18 mouse cellular contexts compared by ENCODE assay signal in the genomic region with DNA sequence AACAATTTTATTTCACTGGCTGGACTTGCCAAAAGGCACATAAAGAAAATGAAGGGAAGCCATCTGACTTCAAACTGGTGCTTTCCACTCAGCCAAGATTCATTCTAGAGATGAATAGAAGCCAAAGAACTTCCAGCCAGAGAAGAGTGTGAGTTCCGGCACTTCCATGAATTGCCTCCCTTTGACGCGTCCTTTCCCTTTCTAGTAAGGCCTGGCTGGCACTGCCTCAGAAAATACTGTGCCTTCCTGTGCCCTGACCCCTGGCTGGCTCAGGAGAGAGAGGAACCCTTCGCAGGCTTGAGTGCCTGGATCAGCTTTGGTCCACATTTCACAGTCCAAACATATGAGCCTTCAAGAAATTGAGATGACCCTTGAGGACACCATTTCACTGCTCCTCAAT. TPM values are rescaled to one million over a fixed set of nuclear protein-coding genes. Genes with fewer than 3 reads are reported as not detected.
DNase-seq lines count a peak whose midpoint lies in the region; ATAC-seq and TF ChIP-seq lines count a peak whose summit lies in the region.
"Had no signal": no experiment of that assay in that cellular context is flagged by ENCODE, and none has a peak within 500 bp of the region (broad histone marks: within the 10 kb centered on the region; RNA-seq: fewer than 3 reads in every experiment).

No protein-coding gene starts in this region.

- no peak for TF ChIP-seq CTCF in lung, embryonic 14.5 days (IDR thresholded peaks at IDR 0.05; ENCODE audit: low read depth)
- no peak for TF ChIP-seq CTCF in lung, adult 2 months (IDR thresholded peaks at IDR 0.05; ENCODE audit: insufficient read depth, low read length)

- no peaks in the 10 kb centered on the region for H3K9me3 ChIP-seq in intestine, embryonic 16.5 days (ENCODE audit: control insufficient read depth, low read length)
- H3K9me3 ChIP-seq in intestine, embryonic 15.5 days: no peaks in the 10 kb centered on the region
- no peaks in the 10 kb centered on the region for H3K9me3 ChIP-seq in lung, embryonic 14.5 days (ENCODE audit: low read depth, low read length)
- H3K9me3 ChIP-seq: embryonic facial prominence, embryonic 12.5 days; limb, embryonic 10.5 days; stomach, embryonic 15.5 days had no signal

- no peak overlapping the region for H3K27ac ChIP-seq in intestine, embryonic 16.5 days (ENCODE audit: low read length)
- no peak overlapping the region for H3K27ac ChIP-seq in intestine, embryonic 15.5 days
- H3K27ac ChIP-seq in lung, embryonic 14.5 days (ENCODE audit: low read depth): no peak overlapping the region
- H3K27ac ChIP-seq: embryonic facial prominence, embryonic 12.5 days; hindbrain, embryonic 14.5 days; limb, embryonic 10.5 days; stomach, embryonic 15.5 days had no signal

- H3K27me3 ChIP-seq in intestine, embryonic 16.5 days (replicated peaks; ENCODE audit: control insufficient read depth, insufficient read depth, low read length): peaks cover 14% of the 10 kb centered on the region
- peaks cover 28% of the 10 kb centered on the region for H3K27me3 ChIP-seq in intestine, embryonic 15.5 days (replicated peaks)
- H3K27me3 ChIP-seq in lung, embryonic 14.5 days (ENCODE audit: insufficient read depth, low read length): peaks cover 48% of the 10 kb centered on the region

- ATAC-seq in intestine, embryonic 16.5 days: no peak
- no peak for ATAC-seq in intestine, embryonic 15.5 days
- ATAC-seq in lung, embryonic 14.5 days (ENCODE audit: insufficient read depth): no peak
- no peak for ATAC-seq in megakaryocyte, adult 5-6 weeks (ENCODE audit: poor library complexity, severe bottlenecking)

- no peak overlapping the region for H3K9ac ChIP-seq in intestine, embryonic 16.5 days (ENCODE audit: low read depth, low read length)
- H3K9ac ChIP-seq in intestine, embryonic 15.5 days: no peak overlapping the region
- no peak overlapping the region for H3K9ac ChIP-seq in lung, embryonic 14.5 days
- H3K9ac ChIP-seq: embryonic facial prominence, embryonic 12.5 days; hindbrain, embryonic 14.5 days; stomach, embryonic 15.5 days had no signal

- WGBS in intestine, embryonic 16.5 days: 73% methylated on average over 4 of the region's 4 CpGs
- 78% methylated on average over 4 of the region's 4 CpGs for WGBS in intestine, embryonic 15.5 days
- 56% methylated on average over 4 of the region's 4 CpGs for WGBS in lung, embryonic 14.5 days
- WGBS in lung, adult 2 months: 44% methylated on average over 4 of the region's 4 CpGs

- peaks cover 22% of the 10 kb centered on the region for H3K4me1 ChIP-seq in intestine, embryonic 16.5 days (ENCODE audit: control insufficient read depth, insufficient read depth, low read length)
- H3K4me1 ChIP-seq in intestine, embryonic 15.5 days (replicated peaks): peaks cover 27% of the 10 kb centered on the region
- peaks cover 18% of the 10 kb centered on the region for H3K4me1 ChIP-seq in lung, embryonic 14.5 days (ENCODE audit: insufficient read depth)
- H3K4me1 ChIP-seq in lung, adult 2 months (ENCODE audit: control insufficient read depth, insufficient read depth, low read length): peaks cover 5% of the 10 kb centered on the region

- 0 out of 2 replicates have a peak, but pooled peaks cover 2% of the 10 kb centered on the region for H3K36me3 ChIP-seq in intestine, embryonic 16.5 days (ENCODE audit: control insufficient read depth, insufficient read depth, low read length)
- H3K36me3 ChIP-seq in intestine, embryonic 15.5 days: no peaks in the 10 kb centered on the region
- no peaks in the 10 kb centered on the region for H3K36me3 ChIP-seq in lung, embryonic 14.5 days (ENCODE audit: insufficient read depth)
- H3K36me3 ChIP-seq: embryonic facial prominence, embryonic 12.5 days; limb, embryonic 10.5 days; stomach, embryonic 15.5 days had no signal

- no peak for TF ChIP-seq POLR2A in lung, adult 2 months (IDR thresholded peaks at IDR 0.05; ENCODE audit: borderline replicate concordance, extremely low read depth, low read depth, low read length)

- peak overlapping the region; percentile 78; the same call in 1 of the 2 replicates for H3K4me2 ChIP-seq in intestine, embryonic 16.5 days (ENCODE audit: low read depth, low read length)
- H3K4me2 ChIP-seq in intestine, embryonic 15.5 days (replicated peaks): no peak overlapping the region
- no peak overlapping the region for H3K4me2 ChIP-seq in lung, embryonic 14.5 days
- H3K4me2 ChIP-seq: embryonic facial prominence, embryonic 12.5 days; hindbrain, embryonic 14.5 days; stomach, embryonic 15.5 days had no signal

- peak; percentile 38 for DNase-seq in cerebellum, adult 9-11 months
- no peak for DNase-seq in cerebellum, adult 11 months
- DNase-seq in lung, embryonic 14.5 days: peak; percentile 26
- no peak for DNase-seq in lung, adult 2 months
- peak; percentile 52 for DNase-seq in kidney, postnatal 10 days
- DNase-seq: B cell, adult 2 months; cerebellum, postnatal 36 days; heart, adult 18-20 months; layer of hippocampus, postnatal 36 days; lung, adult 18-20 months had no signal

- no peak overlapping the region for H3K4me3 ChIP-seq in intestine, embryonic 16.5 days (ENCODE audit: low read length)
- H3K4me3 ChIP-seq in intestine, embryonic 15.5 days (replicated peaks): no peak overlapping the region
- H3K4me3 ChIP-seq in lung, embryonic 14.5 days (ENCODE audit: low read depth, low read length): no peak overlapping the region
- no peak overlapping the region for H3K4me3 ChIP-seq in lung, adult 2 months (replicated peaks; ENCODE audit: extremely low read depth, low read depth, low read length)
- H3K4me3 ChIP-seq: embryonic facial prominence, embryonic 12.5 days; limb, embryonic 10.5 days; stomach, embryonic 15.5 days had no signal

RNA-seq across cellular contexts. Expression of a gene that starts 2.8 kb away (rescaled TPM):
- 5.2 and 7.6 TPM in 2 replicates for polyA plus RNA-seq in intestine, embryonic 16.5 days (2015; fragmentation: Nextera tagmentation; extraction: Ambion mirVana)
- 5.8 and 6.1 TPM in 2 replicates for polyA plus RNA-seq in intestine, embryonic 15.5 days (2015; fragmentation: Nextera tagmentation; extraction: Ambion mirVana)
- polyA plus RNA-seq in lung, embryonic 14.5 days (2014; fragmentation: Nextera tagmentation; extraction: Ambion mirVana): 1.8 and 2.0 TPM in 2 replicates
- polyA plus RNA-seq in lung, adult 2 months (2012; rRNA removed): 2.0 and 2.2 TPM in 2 replicates
- total RNA-seq in megakaryocyte, adult 5-6 weeks (2015): not detected in 2 replicates
- not detected in 2 replicates for total RNA-seq in megakaryocyte, adult 5-6 weeks (2017)
- polyA plus RNA-seq: hindbrain, embryonic 14.5 days; neural tube, embryonic 14.5 days had no signal

RNA-seq across cellular contexts. Expression of a gene that starts 51.2 kb away (rescaled TPM):
- 115 and 116 TPM in 2 replicates for polyA plus RNA-seq in intestine, embryonic 16.5 days (2015; fragmentation: Nextera tagmentation; extraction: Ambion mirVana)
- 138 and 157 TPM in 2 replicates for polyA plus RNA-seq in intestine, embryonic 15.5 days (2015; fragmentation: Nextera tagmentation; extraction: Ambion mirVana)
- polyA plus RNA-seq in lung, embryonic 14.5 days (2014; fragmentation: Nextera tagmentation; extraction: Ambion mirVana): 184 and 186 TPM in 2 replicates
- 32.8 and 46.8 TPM in 2 replicates for polyA plus RNA-seq in lung, adult 2 months (2012; rRNA removed)
- total RNA-seq in megakaryocyte, adult 5-6 weeks (2015): 70.4 and 82.5 TPM in 2 replicates
- total RNA-seq in megakaryocyte, adult 5-6 weeks (2017): 83.3 and 87.4 TPM in 2 replicates

Comparison
In these comparisons a context has a peak if more than half of its experiments do, and no peak if none do; other contexts are left out.
1. DNase-seq: peak in cerebellum, adult 9-11 months (single experiment), lung, embryonic 14.5 days (single experiment) and kidney, postnatal 10 days (single experiment); none in cerebellum, adult 11 months (single experiment) and lung, adult 2 months (single experiment).